Mouse (Mus musculus): ENCODE data around the gene Tle4.

The Tle4 gene

DNA sequence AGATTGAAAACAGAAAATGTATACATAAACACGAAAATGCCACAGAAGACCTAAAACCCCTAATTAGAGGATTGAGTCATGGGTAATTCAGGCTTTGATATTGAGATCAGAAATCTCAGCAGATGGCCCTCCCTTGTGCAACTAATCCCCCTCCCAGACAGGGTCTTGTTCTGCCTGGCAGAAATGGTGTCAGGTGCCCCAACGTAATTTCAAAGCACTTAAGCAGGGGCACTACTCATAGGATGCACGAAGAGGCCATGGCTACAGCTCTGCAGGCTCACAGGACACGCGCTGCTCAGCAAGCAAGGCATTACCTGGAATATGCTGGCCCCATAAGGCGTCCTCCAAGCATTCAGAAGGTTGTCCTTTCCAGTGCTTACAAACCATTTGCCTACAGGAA lies 146.5 kb downstream of the Tle4 start:
- DNase-seq, result no peak

GRCm38 (mm10) chr19:14449738-14450137 lies 148.1 kb downstream of the Tle4 start:
- DNase-seq, result peak; percentile 15 to 26

DNA sequence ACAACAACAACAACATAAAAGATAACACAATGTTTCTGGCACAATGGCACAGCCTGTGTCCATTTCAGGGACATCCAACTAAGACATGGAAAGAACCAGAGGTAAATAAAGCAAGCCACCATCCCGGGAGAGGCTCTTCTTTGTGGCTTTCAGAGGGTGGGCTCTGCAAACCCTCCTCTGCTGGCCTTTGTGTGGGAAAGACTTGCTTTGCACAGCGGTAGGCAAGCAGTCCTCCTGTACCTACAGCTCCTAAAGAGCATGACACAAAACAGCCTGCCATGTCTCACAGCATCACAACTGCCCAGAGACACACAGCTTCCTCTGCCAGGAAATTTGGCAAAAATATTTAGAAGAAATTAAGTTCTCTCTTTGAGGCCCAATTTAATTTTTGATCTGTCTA lies 149.3 kb downstream of the Tle4 start:
- DNase-seq, result no peak

- no peak for DNase-seq
Observed at GRCm38 (mm10) chr19:14447474-14447873, 150.4 kb downstream of the Tle4 start.

- DNase-seq, result no peak
Observed at GRCm38 (mm10) chr19:14441861-14442260, 156.0 kb downstream of the Tle4 start.

DNA sequence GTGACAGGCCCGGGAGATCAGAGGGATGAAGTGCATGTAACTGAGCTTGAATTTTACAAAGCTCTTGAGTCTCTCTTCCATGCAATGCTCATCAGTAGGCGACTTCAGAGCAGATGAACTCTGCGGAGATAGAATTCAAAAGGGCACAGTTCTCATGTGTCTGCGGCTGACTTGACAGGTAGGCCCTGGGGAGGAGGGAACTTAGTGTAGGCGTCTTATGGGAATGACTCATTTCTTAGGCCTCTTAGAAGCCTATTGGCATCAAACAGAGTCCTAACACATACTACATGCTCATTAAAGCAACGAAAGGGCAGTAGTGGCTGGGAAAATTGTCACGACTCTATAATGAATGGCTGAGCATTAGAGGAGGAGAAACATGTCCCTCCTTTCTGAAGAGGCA lies 160.6 kb downstream of the Tle4 start:
- no peak for DNase-seq

- DNase-seq, result no peak
Observed at GRCm38 (mm10) chr19:14436567-14436966, 161.3 kb downstream of the Tle4 start.

DNA sequence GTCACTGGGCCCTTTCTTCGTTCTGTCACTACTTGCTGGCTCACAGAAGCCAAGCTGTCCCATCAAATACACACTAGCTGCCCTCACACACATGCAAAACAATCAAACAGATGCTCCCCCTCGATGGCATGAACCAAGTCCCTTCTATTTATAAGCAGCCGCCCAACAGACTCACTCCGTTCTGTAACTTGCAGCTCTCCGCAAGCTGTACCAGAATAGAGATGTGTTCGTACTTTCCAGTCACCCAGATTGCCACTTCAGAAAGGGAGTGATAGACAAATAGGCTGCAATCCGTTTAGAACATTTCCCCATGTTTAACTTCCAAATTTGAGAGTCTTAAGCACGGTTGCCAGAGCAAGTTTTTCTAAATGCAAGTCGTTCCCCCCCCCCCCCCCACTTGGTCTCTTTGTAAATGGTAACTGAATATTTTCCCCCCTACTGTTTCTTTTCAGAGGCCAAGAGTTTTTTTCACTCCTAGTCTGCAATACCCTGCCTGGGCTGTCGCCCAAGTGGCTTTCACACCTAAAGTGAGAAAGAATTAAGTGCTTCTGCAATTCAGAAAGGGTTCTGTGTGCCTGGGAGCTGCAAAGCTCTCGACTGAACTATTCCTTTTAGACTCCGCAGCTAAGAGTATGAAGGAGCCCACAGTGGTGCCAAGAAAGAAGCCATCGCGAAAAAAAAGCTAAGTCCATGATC lies 162.0 kb downstream of the Tle4 start:
- DNase-seq, result no peak

- DNase-seq, result no peak
Observed at GRCm38 (mm10) chr19:14433900-14434299, 164.0 kb downstream of the Tle4 start.

- no peak for DNase-seq
Observed at GRCm38 (mm10) chr19:14432436-14432835, 165.4 kb downstream of the Tle4 start.

DNA sequence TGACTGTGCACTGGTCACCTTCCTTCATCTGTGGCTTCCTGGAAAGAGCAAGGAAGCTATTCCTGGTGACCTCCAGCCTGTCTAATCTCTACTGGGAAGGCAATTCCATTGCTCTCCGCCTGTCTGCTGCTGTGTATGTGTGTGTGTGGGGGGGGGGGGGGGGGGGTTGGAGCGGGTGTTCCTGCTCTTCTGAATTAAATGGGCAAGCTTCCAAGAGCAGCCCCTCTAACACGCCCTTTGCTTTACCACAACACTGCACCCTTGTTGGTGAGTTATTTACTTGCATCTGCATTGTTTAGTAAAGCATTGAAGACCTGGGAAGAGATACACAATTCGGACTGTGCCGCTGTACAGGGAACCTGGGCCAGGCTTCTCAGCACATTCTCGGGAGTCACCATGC lies 170.9 kb downstream of the Tle4 start:
- no peak for DNase-seq

- no peak for DNase-seq
Observed at GRCm38 (mm10) chr19:14426244-14426868, 171.5 kb downstream of the Tle4 start.

- no peak for DNase-seq
Observed at GRCm38 (mm10) chr19:14425122-14425521, 172.7 kb downstream of the Tle4 start.

DNA sequence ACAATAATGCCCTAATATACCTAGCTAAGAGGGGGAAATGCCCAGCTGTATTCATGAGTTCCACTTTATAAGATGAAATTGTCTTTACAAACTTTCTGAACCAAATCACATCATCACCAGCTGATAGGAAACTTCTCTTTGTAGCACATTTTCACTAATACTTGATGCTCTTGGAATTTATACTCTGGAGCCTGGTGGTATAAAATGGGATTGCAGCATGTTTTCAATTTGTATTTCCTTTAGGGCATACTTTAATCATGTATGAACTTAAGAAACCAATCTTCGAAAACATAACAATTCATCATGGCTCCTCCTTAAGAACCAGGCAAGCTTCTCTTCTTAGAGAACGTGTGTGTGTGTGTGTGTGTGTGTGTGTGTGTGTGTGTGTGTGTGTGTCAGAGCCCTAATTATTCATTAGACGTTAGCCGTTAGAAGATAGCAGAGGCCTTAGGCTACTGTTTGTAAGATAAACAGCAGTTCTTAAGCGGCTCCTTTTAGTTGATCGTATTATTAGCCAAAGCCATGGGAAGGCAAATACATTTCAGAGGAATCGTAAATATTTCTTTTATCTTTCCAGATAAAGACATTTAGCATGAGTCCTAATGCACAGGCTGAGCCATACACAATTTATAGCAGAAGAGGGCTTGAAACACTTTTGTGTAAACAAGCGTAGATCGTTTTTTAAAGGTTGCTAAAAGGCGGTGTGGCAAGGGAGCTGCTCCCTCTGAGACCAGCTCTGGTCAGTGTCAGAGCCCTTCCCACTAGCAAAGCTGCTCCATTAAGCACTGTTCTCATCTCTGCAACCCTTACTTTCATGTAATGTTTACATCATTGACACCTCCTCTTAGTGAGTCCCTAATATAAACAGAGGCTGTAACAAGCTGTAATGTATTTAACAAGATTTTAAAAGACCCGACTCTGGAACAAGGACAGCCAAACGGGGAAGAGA lies 173.6 kb downstream of the Tle4 start:
- DNase-seq, result no peak

- DNase-seq, result no peak
Observed at GRCm38 (mm10) chr19:14421691-14422090, 176.2 kb downstream of the Tle4 start.

DNA sequence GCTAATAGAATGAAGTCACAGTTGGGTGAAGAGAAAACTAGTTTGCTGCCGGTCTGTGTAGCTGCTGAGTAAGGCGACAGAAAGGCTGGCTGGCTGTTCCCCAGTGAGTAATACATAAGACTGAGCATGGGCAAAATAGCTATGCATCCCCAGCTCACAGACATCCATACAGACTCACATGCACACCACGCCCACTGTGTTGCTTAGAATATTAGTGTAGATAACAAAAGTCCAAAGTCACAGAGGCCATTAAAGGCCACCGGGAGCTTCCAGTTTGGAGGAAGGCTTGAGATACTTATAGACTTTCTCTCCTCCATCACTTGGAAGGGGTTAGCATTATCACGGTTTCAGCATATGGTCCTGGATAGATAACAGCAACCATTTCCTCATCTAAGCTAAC lies 178.0 kb downstream of the Tle4 start:
- no peak for DNase-seq

- DNase-seq, result no peak
Observed at GRCm38 (mm10) chr19:14416845-14417244, 181.0 kb downstream of the Tle4 start.

- no peak for DNase-seq
Observed at GRCm38 (mm10) chr19:14415996-14416395, 181.9 kb downstream of the Tle4 start.

GRCm38 (mm10) chr19:14414957-14415356 lies 182.9 kb downstream of the Tle4 start:
- DNase-seq, result no peak

DNA sequence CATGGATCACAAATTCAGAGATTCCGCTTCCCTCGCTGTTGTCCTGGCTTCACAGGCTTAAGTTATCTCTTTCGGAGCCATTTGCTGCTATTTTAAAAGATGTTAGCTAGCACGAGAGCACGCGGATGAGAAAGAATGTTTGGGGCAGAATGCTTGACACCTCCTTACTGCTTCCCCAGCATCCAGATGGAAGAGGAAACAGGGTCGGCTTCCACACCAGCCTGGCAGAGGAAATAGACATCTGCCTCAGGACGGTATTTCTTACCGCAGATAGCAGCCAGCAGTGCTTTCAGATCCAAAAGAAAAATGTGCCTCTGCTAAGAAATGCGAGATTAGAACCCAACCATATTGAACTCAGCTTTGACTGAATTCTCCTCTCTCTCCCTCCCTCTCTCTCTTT lies 191.2 kb downstream of the Tle4 start:
- DNase-seq, result no peak

Measured in kidney, adult 8-10 months (tissue).